Mouse (Mus musculus) heart, postnatal 25 days (tissue): Measurements from ENCODE around the gene Xpr1. TPM values are rescaled to one million over a fixed set of nuclear protein-coding genes. Genes with fewer than 3 reads are reported as not detected.
"Not testable (repeated sequence)": the region's sequence is repeated elsewhere in the genome, so short reads cannot be mapped to it uniquely, and the experiment has no call there.

Experiments
- DNase-seq: peaks from one replicate; pipeline ENCODE4 v3.0.0; 2022; ENCODE audit warnings: low spot score
- intact Hi-C: fragments of 180-260 bp; cut with DNase I; formaldehyde crosslinking; loops from one replicate; pipeline ENCODE4 v1.15.1; 2025
- total RNA-seq, 2 experiments: library from RNA; stranded (reverse); gene quantifications; 2 replicates each; pipeline ENCODE4 v1.2.3; 2021

Gene Xpr1
- total RNA-seq, 2 experiments from 2014 or later, result 29.3 to 32.1 TPM

GRCm38 (mm10) chr1:155274976-155275375 is 142.2 kb downstream of the Xpr1 start:
- intact Hi-C loops, result loop anchor here (10.0 kb wide), 1 partner anchor 480 kb away; no protein-coding TSS in a partner anchor
- DNase-seq, result peak; percentile 17

GRCm38 (mm10) chr1:155272953-155273352 is 144.3 kb downstream of the Xpr1 start:
- intact Hi-C loops, result loop anchor here (10.0 kb wide), 1 partner anchor 478 kb away; no protein-coding TSS in a partner anchor
- no peak for DNase-seq

- intact Hi-C loops, DNase-seq: not testable (repeated sequence)
These were observed 154.7 kb downstream of the Xpr1 start for GRCm38 (mm10) chr1:155262496-155262895.

- intact Hi-C loops, result no loop called here
- no peak for DNase-seq
These were observed 162.9 kb downstream of the Xpr1 start for GRCm38 (mm10) chr1:155254309-155254708.

- intact Hi-C loops, result no loop called here
- no peak for DNase-seq
These were observed 164.1 kb downstream of the Xpr1 start for GRCm38 (mm10) chr1:155253126-155253525.

- no peak for DNase-seq
- intact Hi-C loops, result no loop called here
These were observed 164.5 kb downstream of the Xpr1 start for GRCm38 (mm10) chr1:155252631-155253121.

- DNase-seq, result no peak
- intact Hi-C loops, result no loop called here
These were observed 165.6 kb downstream of the Xpr1 start for GRCm38 (mm10) chr1:155251596-155251995.

- DNase-seq, result no peak
- intact Hi-C loops, result no loop called here
These were observed 166.6 kb downstream of the Xpr1 start for GRCm38 (mm10) chr1:155250531-155251135.

GRCm38 (mm10) chr1:155249896-155250295 is 167.3 kb downstream of the Xpr1 start:
- DNase-seq, result no peak
- intact Hi-C loops, result no loop called here

GRCm38 (mm10) chr1:155248041-155248440 is 169.2 kb downstream of the Xpr1 start:
- intact Hi-C loops, result no loop called here
- no peak for DNase-seq

- DNase-seq, result no peak
- intact Hi-C loops, result no loop called here
These were observed 169.8 kb downstream of the Xpr1 start for GRCm38 (mm10) chr1:155247441-155247840.

- intact Hi-C loops, result no loop called here
- DNase-seq, result no peak
These were observed 171.7 kb downstream of the Xpr1 start for GRCm38 (mm10) chr1:155245516-155245915.

- intact Hi-C loops, result no loop called here
These were observed 172.4 kb downstream of the Xpr1 start for GRCm38 (mm10) chr1:155244771-155245211.

GRCm38 (mm10) chr1:155243797-155244770 is 173.1 kb downstream of the Xpr1 start, which contains the start of gene BC034090:
TSS of gene BC034090 (minus strand) at chr1:155244444.
- peak; percentile 63 for DNase-seq
- intact Hi-C loops, result no loop called here

More at GRCm38 (mm10) chr1:155244771-155245211, 172.4 kb downstream of the Xpr1 start:
- no peak for DNase-seq

GRCm38 (mm10) chr1:155242488-155242745 is 174.8 kb downstream of the Xpr1 start:
- intact Hi-C loops, result no loop called here
- no peak for DNase-seq

- intact Hi-C loops, result no loop called here
- DNase-seq, result no peak
These were observed 175.3 kb downstream of the Xpr1 start for GRCm38 (mm10) chr1:155241701-155242487.

- intact Hi-C loops, result no loop called here
- peak; percentile 41 for DNase-seq
These were observed 177.1 kb downstream of the Xpr1 start for GRCm38 (mm10) chr1:155239962-155240717.

GRCm38 (mm10) chr1:155239169-155239568 is 178.0 kb downstream of the Xpr1 start:
- no peak for DNase-seq
- intact Hi-C loops, result no loop called here

GRCm38 (mm10) chr1:155238126-155238525 is 179.1 kb downstream of the Xpr1 start:
- intact Hi-C loops, result no loop called here
- DNase-seq, result no peak
